Mouse (Mus musculus) small intestine, adult 10 weeks (tissue): ENCODE data around the gene Prap1. TPM values are rescaled to one million over a fixed set of nuclear protein-coding genes. Genes with fewer than 3 reads are reported as not detected.

Experiments used
- polyA plus RNA-seq: library from polyadenylated mRNA; stranded (reverse); fragments of 350-450 nt; fragmentation: Illumina TruSeq; extraction: RNeasy Lipid Tissue Mini Kit (QIAGEN cat#74804); gene quantifications from one replicate; pipeline ENCODE4 v1.2.3, GENCODE M21; 2014; ENCODE audit warnings: low replicate concordance

Prap1 gene
- polyA plus RNA-seq: 108 TPM

GRCm38 (mm10) chr7:140092924-140093528, at the start of gene Prap1:
Prap1 (plus strand) TSS chr7:140093395.

GRCm38 (mm10) chr7:140048361-140049114, 44.7 kb upstream of the Prap1 start, which contains the start of gene Msx3:
Msx3 (minus strand) TSS chr7:140049089.

GRCm38 (mm10) chr7:140082242-140082678, 10.9 kb upstream of the Prap1 start, which contains the start of gene Caly:
Caly (minus strand) TSS chr7:140082548.

GRCm38 (mm10) chr7:140101993-140102860, 9.0 kb downstream of the Prap1 start, which contains the start of gene Fuom:
Fuom (minus strand) TSS chr7:140102441.

GRCm38 (mm10) chr7:140115583-140116328, 22.6 kb downstream of the Prap1 start, which contains the start of gene Paox:
Paox (plus strand) TSS chr7:140115799.

GRCm38 (mm10) chr7:140116329-140117054, 23.3 kb downstream of the Prap1 start, which contains the start of gene Echs1:
Echs1 (minus strand) TSS chr7:140116476.

GRCm38 (mm10) chr7:140137135-140138020, 44.2 kb downstream of the Prap1 start, which contains the start of gene Mtg1:
Mtg1 (plus strand) TSS chr7:140137564.

Other genes starting within 250 kb of the Prap1 start
- 0.11 TPM for gene Kndc1, start 198.7 kb upstream of the Prap1 start, polyA plus RNA-seq
- gene Utf1, start 149.6 kb upstream of the Prap1 start, polyA plus RNA-seq: not detected
- gene 6430531B16Rik, start 114.6 kb upstream of the Prap1 start, polyA plus RNA-seq: not detected
- gene Adam8, start 100.8 kb upstream of the Prap1 start, polyA plus RNA-seq: 0.11 TPM
- gene Zfp511, start 57.0 kb upstream of the Prap1 start, polyA plus RNA-seq: 7.8 TPM
- gene Tubgcp2, start 56.7 kb upstream of the Prap1 start, polyA plus RNA-seq: 4.9 TPM
- gene Msx3, start 44.3 kb upstream of the Prap1 start, polyA plus RNA-seq: not detected
- not detected for gene Caly, start 10.8 kb upstream of the Prap1 start, polyA plus RNA-seq
- 54.7 TPM for gene Fuom, start 9.0 kb downstream of the Prap1 start, polyA plus RNA-seq
- 2.9 TPM for gene Paox, start 22.4 kb downstream of the Prap1 start, polyA plus RNA-seq
- gene Echs1, start 23.1 kb downstream of the Prap1 start, polyA plus RNA-seq: 65.0 TPM
- 1.1 TPM for gene Mtg1, start 44.2 kb downstream of the Prap1 start, polyA plus RNA-seq
- gene Sprn, start 61.5 kb downstream of the Prap1 start, polyA plus RNA-seq: 0.11 TPM
- not detected for gene Olfr522, start 71.4 kb downstream of the Prap1 start, polyA plus RNA-seq
- gene Olfr523, start 79.8 kb downstream of the Prap1 start, polyA plus RNA-seq: not detected
- not detected for gene Olfr524, start 112.6 kb downstream of the Prap1 start, polyA plus RNA-seq
- not detected for gene Cd163l1, start 124.9 kb downstream of the Prap1 start, polyA plus RNA-seq
- not detected for gene 5830411N06Rik, start 153.9 kb downstream of the Prap1 start, polyA plus RNA-seq
- not detected for gene Olfr525, start 227.5 kb downstream of the Prap1 start, polyA plus RNA-seq
- gene Olfr527, start 240.6 kb downstream of the Prap1 start, polyA plus RNA-seq: not detected